Mouse (Mus musculus): ENCODE results near the gene Celsr1.
"Not testable (repeated sequence)": the region's sequence is repeated elsewhere in the genome, so short reads cannot be mapped to it uniquely, and the experiment has no call there.

Gene Celsr1

DNA sequence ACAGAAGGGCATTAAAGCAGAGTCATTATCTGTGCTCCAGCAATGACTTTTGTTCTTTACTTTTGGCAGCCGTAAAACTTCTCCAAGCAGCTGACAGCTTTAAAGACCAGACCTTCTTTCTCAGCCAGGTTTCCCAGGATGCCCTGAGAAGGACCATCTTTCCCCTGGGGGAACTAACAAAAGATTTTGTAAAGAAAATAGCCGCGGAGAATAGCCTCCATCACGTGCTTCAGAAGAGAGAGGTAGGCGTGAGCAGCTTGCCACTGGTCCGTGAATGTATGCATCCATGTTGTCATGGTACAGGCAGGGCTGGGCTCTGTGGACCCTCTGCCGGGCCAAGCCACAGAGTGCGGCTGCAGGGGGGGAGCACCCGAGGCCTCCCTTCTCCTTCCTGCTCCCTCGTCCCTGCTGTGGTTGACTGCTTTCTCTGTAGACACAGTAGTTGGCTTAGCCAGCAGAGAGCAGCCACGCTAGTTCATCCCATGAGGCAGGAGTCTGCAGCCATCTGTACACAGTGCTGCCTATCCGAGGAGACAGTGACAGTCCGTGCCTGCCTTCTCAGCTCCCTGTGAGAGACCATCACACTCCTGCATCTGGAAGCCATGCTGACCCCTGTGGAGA is 141.0 kb downstream of the Celsr1 start:
- no peak for DNase-seq (ENCODE audit: low spot score)

DNA sequence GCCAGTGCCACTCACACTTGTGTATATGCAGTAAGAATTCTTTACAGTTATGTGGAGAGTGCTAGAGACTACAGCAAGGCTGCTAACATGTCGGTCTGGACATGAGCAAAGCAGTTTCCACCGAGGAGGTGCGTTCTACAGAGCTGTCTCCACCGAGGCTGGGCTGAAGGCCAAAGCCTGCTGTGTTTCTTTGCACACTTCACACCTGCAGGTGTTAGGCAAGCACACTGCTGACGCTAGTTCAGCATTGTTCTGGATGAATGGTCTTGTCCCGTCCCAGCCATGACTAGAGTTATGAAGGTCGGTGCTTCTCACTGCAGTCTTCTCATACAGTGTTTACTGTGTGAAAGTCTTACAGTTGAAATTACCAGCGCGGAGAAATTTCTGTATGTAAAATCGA is 141.6 kb downstream of the Celsr1 start:
- DNase-seq (ENCODE audit: low spot score), result no peak

DNA sequence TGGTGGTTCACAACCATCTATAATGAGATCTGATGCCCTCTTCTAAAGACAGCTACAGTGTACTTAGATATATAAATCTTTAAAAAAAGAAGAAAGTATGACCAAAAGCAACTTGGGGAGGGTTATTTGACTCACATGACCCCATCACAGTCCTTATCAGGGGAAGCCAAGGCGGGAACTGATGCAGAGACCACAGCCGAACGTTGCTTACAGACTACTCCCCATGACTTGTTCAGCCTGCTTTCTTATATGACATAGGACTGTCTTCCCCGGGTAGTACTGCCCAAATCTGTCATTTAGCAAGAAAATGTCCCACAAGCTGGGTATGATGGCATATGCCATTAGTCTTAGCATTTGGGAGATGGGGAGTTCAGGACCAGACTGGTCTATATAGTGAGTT is 144.3 kb downstream of the Celsr1 start:
- no peak for DNase-seq (ENCODE audit: low spot score)

DNA sequence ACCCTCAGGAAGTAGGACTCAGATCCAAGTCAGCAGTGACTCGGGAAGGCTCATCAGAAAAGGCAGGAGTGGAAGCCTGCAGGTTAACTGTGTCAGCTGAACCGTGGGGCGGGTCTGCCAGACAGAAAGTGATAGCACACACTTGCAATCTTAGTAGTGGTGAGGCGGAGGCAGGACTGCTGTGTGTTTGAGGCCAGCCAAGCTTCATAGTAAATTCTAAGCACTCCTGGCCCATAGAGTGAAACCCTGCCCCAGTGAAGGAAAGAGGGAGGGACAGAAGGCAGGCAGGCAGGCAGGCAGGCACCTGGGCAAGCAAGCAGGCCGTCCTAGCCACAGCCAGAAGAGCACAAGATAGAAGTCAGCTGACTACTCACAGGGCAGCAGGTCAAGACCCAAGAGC is 148.0 kb downstream of the Celsr1 start:
- DNase-seq (ENCODE audit: low spot score), result no peak

DNA sequence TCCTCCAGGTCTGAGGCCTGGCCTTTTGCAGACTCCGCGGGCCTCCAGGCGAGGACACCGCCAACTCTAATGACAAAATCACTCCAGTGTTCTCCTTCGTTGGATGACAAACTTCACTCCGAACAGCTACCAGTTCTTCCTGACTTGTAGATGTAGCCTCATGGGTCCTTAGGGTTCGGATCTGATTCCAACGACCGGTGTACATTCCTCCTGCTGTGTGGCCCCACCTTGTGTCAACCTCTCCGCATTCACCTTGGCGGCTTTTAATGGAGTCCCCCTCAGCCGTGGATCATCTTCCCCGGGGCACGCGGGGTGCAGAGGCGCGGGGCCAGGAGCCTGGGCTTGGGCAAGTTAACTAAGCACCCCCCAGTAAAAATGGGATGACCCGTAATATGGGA is 154.1 kb downstream of the Celsr1 start:
- no peak for DNase-seq (ENCODE audit: low spot score)

DNA sequence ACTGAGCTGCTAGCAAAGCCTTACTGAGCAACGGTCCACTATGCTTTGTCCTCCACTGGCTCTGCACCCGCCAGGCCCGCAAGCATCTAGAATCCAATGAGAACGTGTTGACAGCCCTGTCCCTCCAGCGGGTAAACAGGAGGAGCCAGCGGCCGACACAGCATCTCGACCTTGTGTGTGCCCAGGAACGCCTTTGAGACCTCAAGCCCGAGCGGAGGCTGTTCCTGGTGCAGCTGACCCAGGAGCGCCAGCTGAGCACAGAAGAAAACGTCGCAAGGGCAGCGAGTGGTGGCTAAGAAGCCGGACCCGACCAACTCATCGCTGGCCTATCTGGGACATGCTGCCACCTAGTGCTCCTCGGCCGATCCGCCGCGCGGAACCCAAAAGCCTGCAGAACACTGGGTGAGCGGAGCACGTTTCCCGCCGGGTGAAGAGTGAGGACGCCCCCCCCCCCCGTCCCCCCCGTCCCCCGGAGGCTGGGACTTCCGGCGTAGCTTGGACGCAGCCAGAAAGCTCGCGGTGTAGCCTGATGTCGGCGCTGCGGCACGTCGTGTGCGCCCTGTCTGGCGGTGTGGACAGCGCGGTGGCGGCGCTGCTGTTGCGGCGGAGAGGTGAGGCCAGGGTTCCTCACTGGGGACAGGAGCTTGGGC is 154.6 kb downstream of the Celsr1 start, which contains the start of gene Trmu:
Trmu (plus strand) TSS at position 465 of the 650 bp plus-strand sequence.
- peak; percentile 75 for DNase-seq (ENCODE audit: low spot score)

DNA sequence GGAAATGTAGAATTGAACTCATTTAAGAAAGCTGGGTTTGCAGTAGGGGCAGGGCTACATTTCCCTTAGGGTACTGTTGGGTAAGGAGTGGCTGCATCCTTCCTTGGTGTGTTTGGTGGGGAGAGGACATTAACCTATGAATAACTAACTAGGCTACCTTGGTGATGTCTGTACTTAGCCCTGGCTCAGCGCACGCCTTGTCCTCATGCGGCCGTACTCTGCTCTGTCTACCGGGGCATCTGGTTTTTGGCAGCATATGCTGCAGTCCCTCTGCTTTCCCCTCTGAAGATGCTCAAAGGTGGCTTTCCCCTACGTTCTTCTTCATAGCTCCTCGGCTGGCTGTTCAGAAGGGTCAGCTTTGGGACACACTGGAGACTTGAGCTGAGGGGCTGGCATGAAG is 156.2 kb downstream of the Celsr1 start:
- no peak for DNase-seq (ENCODE audit: low spot score)

DNA sequence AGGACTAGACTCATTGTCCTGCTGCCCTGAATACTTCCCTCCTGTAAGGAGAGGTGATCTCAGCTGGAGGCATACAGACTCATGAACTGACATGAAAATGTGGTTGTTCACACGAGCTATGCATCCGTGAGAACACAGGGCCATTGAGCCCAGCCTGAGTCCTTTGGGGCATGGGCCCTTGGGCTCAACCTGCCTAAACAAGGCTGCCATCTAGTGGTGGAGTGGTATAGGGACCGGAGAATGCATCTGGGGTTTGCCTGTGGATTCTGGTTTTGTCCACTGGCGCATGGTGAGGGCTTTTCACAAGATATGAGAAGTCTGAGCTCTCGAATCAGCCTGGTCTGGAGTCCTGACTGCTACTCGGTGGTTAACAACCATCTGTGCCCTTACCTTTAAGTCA is 165.9 kb downstream of the Celsr1 start:
- peak; percentile 60 for DNase-seq (ENCODE audit: low spot score)

DNA sequence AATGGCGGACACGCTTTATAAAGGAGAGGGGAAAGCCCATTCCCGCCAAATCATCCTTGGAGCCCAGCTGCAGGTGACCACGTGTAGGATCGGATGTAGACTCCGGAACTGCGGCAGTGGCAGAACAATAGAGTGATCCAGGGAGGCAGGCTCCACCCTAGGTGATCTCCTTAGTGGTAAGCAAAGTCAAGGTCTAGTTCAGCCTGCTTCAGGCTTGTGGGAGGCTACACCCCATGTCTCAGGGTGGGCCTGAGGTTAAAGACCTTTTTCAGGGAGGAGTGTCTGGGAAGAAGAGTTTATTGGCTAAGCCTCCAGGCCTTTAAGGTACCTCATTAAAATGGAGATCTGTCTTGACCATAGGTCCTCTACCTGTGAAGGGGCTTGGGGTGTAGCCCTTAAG is 167.7 kb downstream of the Celsr1 start:
- DNase-seq (ENCODE audit: low spot score), result not testable (repeated sequence)

DNA sequence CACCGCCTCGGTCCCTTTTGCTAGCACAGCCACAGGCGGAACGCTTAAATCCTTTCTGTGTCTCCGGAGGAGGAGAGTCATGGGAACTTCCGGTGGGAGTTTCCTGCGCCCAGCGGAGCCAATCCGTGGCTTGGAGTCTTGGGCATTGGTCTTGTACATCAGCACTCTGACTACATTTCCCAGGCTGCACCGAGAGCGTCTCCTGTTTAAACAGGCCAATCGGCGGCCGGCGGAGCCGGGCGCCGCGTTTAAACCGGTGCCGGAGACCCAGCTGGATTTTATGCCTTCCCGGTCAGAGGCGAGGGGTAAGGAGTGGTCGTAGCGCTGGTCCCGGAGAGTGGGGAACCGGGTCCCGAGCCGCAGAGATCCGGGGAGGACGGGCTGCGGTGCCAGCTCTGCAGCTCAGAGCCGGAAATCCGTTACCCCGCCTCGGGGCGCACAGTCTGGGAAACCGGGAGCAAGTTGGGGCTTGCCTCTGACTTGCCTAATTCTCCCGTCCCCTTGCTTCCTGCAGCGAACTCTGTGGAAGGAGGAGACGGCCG is 174.0 kb downstream of the Celsr1 start, which contains the start of gene Gtse1:
Gtse1 (plus strand) TSS at position 256 of the 542 bp plus-strand sequence.
- DNase-seq (ENCODE audit: low spot score), result peak; percentile 95

DNA sequence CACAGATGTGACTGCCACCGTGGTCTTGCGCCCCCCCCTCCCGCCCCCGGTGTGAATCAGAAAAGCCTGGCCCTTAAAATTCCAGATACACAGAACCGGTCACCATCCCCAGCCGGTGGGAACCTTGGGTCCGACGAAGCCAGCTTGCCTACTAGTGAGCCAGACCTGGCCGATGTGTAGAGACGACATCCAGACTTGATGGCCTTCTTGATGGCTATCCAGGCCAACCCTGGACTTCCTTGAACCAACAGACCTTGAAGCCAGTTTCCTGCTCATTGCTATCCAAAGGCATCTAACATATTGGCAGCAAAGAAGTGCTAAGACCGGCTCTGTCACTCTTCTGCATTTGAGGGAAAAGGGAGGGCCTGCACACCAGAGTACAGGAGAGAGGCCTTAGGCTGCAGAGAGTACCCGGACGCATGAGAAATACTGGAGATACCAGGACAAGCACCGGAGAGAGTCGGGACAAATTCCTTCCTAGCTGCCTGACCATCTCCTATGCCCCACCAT is 174.5 kb downstream of the Celsr1 start:
- peak; percentile 20 for DNase-seq (ENCODE audit: low spot score)

DNA sequence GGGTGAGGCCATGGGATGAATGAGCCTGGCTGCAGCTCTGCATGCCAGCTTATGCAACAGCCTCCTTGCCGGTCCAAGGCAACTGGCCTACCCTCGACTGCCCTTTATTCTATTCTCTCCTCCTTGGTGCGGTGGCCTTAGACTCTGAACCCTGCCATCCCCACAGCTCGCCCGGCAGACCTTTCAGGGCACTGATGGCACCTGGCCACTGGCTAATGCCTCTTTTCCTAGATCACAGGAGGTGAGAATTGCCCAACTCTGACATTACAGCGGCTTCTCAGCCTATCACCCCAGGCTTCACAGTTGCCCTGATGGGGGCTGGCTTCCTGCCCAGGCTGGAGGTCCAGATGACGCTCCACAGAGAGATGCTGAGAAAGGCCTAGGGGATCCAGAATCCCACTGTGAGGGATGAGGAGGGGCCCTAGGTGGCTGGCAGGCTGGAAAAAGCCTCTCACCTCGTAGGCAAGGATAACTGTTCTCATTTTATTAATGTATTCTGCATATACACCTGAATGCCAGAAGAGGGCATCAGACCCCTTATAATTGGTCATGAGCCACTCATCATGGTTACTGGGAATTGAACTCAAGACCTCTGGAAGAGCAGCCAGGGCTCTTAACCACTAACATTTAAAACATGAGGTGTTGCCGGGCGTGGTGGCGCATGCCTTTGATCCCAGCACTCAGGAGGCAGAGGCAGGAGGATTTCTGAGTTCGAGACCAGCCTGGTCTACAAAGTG is 181.8 kb downstream of the Celsr1 start:
- DNase-seq (ENCODE audit: low spot score), result no peak
